Mouse (Mus musculus): ENCODE data around the gene 1700012P22Rik. TPM values are rescaled to one million over a fixed set of nuclear protein-coding genes. Genes with fewer than 3 reads are reported as not detected.

1700012P22Rik gene
- polyA plus RNA-seq (2015; fragmentation: Nextera tagmentation; extraction: Ambion mirVana), result not detected in 2 replicates

DNA sequence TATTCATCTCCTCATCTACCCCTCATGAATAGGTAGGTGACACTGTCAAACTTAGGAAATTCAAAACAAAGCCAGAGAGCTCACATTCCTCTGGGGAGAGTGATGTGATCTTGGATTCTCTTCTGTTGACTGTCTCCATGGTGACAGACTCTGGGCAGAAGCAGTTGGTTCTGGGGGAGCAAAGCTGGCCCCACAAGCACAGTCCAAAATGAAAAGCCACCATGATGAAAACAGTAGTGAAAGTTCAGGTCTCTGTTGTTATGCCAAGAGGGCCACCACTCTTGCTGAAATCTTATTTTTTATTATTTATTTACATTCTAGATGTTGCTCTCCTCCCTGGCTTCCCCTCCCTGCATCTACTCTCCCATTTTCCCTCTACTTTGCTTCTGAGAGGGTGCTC, at the start of gene 1700012P22Rik:
1700012P22Rik (minus strand) TSS at position 101 of the 400 bp plus-strand sequence.
- TF ChIP-seq CTCF (IDR thresholded peaks at IDR 0.05; ENCODE audit: low read depth), result no peak
- TF ChIP-seq EP300 (optimal IDR thresholded peaks at IDR 0.05), result no peak
- no peaks in the 10 kb centered on the region for H3K27me3 ChIP-seq (ENCODE audit: control insufficient read depth, insufficient read depth, low read length)
- H3K27ac ChIP-seq (replicated peaks), result no peak within 1 kb of the TSS
- no peaks in the 10 kb centered on the region for H3K4me1 ChIP-seq (replicated peaks; ENCODE audit: control insufficient read depth, insufficient read depth)
- no peak within 1 kb of the TSS for H3K4me3 ChIP-seq (ENCODE audit: low read depth, low read length)
- DNase-seq (ENCODE audit: low spot score) (no peak), ATAC-seq (ENCODE audit: low FRiP score, low TSS enrichment) (no peak)
- H3K9ac ChIP-seq (ENCODE audit: low read length), result no peak within 1 kb of the TSS
- H3K9me3 ChIP-seq (ENCODE audit: control insufficient read depth, low read length), result no peaks in the 10 kb centered on the region
- no peak within 1 kb of the TSS for H3K4me2 ChIP-seq (replicated peaks; ENCODE audit: low read depth)
- H3K36me3 ChIP-seq (ENCODE audit: control insufficient read depth, insufficient read depth, low read length), result no peaks in the 10 kb centered on the region

DNA sequence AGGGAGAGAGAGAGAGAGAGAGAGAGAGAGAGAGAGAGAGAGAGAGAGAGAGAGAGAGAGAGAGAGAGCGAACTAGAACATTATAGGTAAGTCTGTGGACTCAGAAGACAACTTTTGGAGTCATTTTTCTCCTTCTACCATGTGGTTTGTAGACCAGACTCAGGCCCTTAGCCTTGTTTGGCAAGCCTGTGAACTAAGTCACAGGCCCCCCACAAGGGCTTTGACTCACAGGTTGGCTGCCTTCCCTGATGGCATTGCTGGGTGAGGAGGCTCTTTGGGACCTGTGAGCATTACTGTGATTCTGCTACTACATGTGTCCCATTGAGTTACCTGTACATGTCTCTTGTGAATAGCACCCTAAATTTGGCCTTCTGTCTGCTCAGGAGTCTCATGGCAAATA, 29.5 kb upstream of the 1700012P22Rik start:
- no peak overlapping the region for H3K27ac ChIP-seq (replicated peaks)
- TF ChIP-seq CTCF (IDR thresholded peaks at IDR 0.05; ENCODE audit: low read depth) (no peak), EP300 (optimal IDR thresholded peaks at IDR 0.05) (no peak)
- ATAC-seq (ENCODE audit: low FRiP score, low TSS enrichment) (no peak), DNase-seq (ENCODE audit: low spot score) (no peak)
- no peaks in the 10 kb centered on the region for H3K27me3 ChIP-seq (ENCODE audit: control insufficient read depth, insufficient read depth, low read length)
- H3K4me2 ChIP-seq (replicated peaks; ENCODE audit: low read depth), result no peak overlapping the region
- no peaks in the 10 kb centered on the region for H3K36me3 ChIP-seq (ENCODE audit: control insufficient read depth, insufficient read depth, low read length)
- 100% methylated on average over 1 of the region's 1 CpGs for WGBS
- no peak overlapping the region for H3K4me3 ChIP-seq (ENCODE audit: low read depth, low read length)
- H3K9me3 ChIP-seq (ENCODE audit: control insufficient read depth, low read length), result no peaks in the 10 kb centered on the region
- H3K4me1 ChIP-seq (replicated peaks; ENCODE audit: control insufficient read depth, insufficient read depth), result no peaks in the 10 kb centered on the region
- no peak overlapping the region for H3K9ac ChIP-seq (ENCODE audit: low read length)

DNA sequence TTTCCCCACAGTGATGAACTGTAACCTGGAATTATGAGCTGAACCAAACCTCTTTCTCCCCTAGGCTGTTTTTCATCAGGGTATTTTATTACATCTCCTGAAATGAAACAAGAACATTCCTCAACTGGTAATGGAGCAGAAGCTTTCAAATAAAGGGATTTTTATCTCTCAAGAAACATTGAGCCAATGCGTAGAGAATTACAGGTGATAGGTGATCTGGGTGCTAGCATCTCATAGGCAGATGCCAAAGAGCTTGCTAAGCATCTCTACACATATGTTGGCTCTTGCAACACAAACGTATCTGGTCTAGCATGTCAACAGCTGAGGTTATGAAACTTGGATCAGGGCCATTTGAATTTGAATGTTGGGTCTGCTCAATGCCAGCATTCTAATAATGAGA, 26.6 kb upstream of the 1700012P22Rik start:
- DNase-seq (ENCODE audit: low spot score) (no peak), ATAC-seq (ENCODE audit: low FRiP score, low TSS enrichment) (no peak)
- Histone ChIP-seq H3K4me1 (replicated peaks; ENCODE audit: control insufficient read depth, insufficient read depth) (no peaks in the 10 kb centered on the region), H3K4me2 (replicated peaks; ENCODE audit: low read depth) (no peak overlapping the region), H3K9ac (ENCODE audit: low read length) (no peak overlapping the region), H3K36me3 (ENCODE audit: control insufficient read depth, insufficient read depth, low read length) (no peaks in the 10 kb centered on the region), H3K9me3 (ENCODE audit: control insufficient read depth, low read length) (no peaks in the 10 kb centered on the region), H3K27ac (replicated peaks) (no peak overlapping the region), H3K4me3 (ENCODE audit: low read depth, low read length) (no peak overlapping the region), H3K27me3 (ENCODE audit: control insufficient read depth, insufficient read depth, low read length) (no peaks in the 10 kb centered on the region)
- TF ChIP-seq CTCF (IDR thresholded peaks at IDR 0.05; ENCODE audit: low read depth) (no peak), EP300 (optimal IDR thresholded peaks at IDR 0.05) (no peak)
- WGBS, result 79% methylated on average over 2 of the region's 2 CpGs

DNA sequence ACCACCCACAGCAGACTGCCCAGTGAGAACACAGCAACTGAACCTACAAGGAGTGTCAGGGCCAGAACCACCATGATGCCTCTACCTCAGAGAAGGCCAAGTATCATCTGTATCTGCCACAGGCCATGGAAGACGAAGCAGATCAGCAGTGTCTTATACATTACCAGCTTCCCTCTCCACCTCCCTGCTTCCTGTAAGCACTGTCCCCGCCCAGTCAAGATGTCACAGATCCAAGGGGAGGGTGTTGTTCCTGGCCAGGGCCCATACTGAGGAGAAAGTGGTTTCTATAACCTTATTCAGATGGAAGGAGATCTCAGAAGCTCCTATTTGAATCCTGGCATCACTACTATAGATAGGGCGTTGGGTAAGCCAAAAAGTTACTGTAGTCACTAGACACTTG, 25.1 kb upstream of the 1700012P22Rik start, which contains the start of gene Aadacl3:
Aadacl3 (minus strand) TSS at position 101 of the 400 bp plus-strand sequence.
- Histone ChIP-seq H3K27me3 (ENCODE audit: control insufficient read depth, insufficient read depth, low read length) (no peaks in the 10 kb centered on the region), H3K36me3 (ENCODE audit: control insufficient read depth, insufficient read depth, low read length) (no peaks in the 10 kb centered on the region), H3K4me2 (replicated peaks; ENCODE audit: low read depth) (no peak within 1 kb of the TSS), H3K27ac (replicated peaks) (no peak within 1 kb of the TSS), H3K9me3 (ENCODE audit: control insufficient read depth, low read length) (no peaks in the 10 kb centered on the region), H3K4me1 (replicated peaks; ENCODE audit: control insufficient read depth, insufficient read depth) (no peaks in the 10 kb centered on the region), H3K9ac (ENCODE audit: low read length) (no peak within 1 kb of the TSS), H3K4me3 (ENCODE audit: low read depth, low read length) (no peak within 1 kb of the TSS)
- no peak for DNase-seq (ENCODE audit: low spot score)
- TF ChIP-seq CTCF (IDR thresholded peaks at IDR 0.05; ENCODE audit: low read depth), result no peak
- 72% methylated on average over 3 of the region's 3 CpGs for WGBS
- no peak for ATAC-seq (ENCODE audit: low FRiP score, low TSS enrichment)

DNA sequence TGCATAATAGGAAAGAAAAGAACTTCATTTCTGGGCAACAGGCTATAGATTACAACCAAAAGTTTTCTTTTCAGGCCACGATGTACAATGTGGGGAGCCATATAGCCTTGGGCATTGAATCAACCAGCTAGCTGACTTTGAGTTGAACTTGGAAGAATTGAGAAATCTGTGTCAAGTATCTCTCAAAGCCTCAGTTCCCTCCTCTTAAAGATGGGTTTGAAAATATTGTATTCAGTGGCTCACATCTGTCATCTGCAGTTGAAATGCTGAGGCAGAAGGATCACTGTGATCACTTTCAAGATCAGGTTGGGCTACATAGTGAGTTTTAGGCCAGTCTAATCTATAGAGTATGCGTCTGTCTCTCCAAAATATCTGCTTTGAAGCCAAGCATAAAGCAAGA, 14.6 kb upstream of the 1700012P22Rik start, which contains the start of gene Gm9944:
Gm9944 (minus strand) TSS at position 101 of the 400 bp plus-strand sequence.
- Histone ChIP-seq H3K9me3 (ENCODE audit: control insufficient read depth, low read length) (no peaks in the 10 kb centered on the region), H3K4me1 (replicated peaks; ENCODE audit: control insufficient read depth, insufficient read depth) (no peaks in the 10 kb centered on the region), H3K27ac (replicated peaks) (no peak within 1 kb of the TSS), H3K4me2 (replicated peaks; ENCODE audit: low read depth) (no peak within 1 kb of the TSS), H3K9ac (ENCODE audit: low read length) (no peak within 1 kb of the TSS), H3K27me3 (ENCODE audit: control insufficient read depth, insufficient read depth, low read length) (no peaks in the 10 kb centered on the region), H3K4me3 (ENCODE audit: low read depth, low read length) (no peak within 1 kb of the TSS), H3K36me3 (ENCODE audit: control insufficient read depth, insufficient read depth, low read length) (no peaks in the 10 kb centered on the region)
- DNase-seq (ENCODE audit: low spot score) (no peak), ATAC-seq (ENCODE audit: low FRiP score, low TSS enrichment) (no peak)
- WGBS, result 62% methylated on average over 2 of the region's 2 CpGs
- TF ChIP-seq CTCF (IDR thresholded peaks at IDR 0.05; ENCODE audit: low read depth) (no peak), EP300 (optimal IDR thresholded peaks at IDR 0.05) (no peak)

DNA sequence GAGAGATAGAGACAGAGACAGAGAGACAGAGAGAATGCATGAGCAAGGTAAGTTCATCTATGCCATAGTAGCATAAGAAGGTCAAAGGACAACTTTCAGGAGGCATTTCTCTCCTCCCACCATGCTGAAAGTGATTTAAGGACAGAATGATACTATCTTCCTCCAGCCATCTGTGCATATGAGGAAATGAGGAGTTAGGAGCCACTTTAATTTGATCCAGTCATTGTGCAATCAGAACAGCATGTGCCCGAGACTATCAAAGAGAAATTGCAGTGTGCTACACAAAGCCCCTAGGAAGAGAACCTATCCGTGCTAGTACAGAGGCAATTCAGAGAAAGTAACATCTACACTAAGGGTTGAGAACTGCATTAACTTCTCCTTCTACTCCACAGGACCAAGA, 10.0 kb upstream of the 1700012P22Rik start:
- TF ChIP-seq EP300 (optimal IDR thresholded peaks at IDR 0.05), result no peak
- no peak for TF ChIP-seq CTCF (IDR thresholded peaks at IDR 0.05; ENCODE audit: low read depth)
- ATAC-seq (ENCODE audit: low FRiP score, low TSS enrichment) (no peak), DNase-seq (ENCODE audit: low spot score) (no peak)
- no peaks in the 10 kb centered on the region for H3K36me3 ChIP-seq (ENCODE audit: control insufficient read depth, insufficient read depth, low read length)
- no peaks in the 10 kb centered on the region for H3K4me1 ChIP-seq (replicated peaks; ENCODE audit: control insufficient read depth, insufficient read depth)
- H3K9ac ChIP-seq (ENCODE audit: low read length), result no peak overlapping the region
- H3K4me3 ChIP-seq (ENCODE audit: low read depth, low read length), result no peak overlapping the region
- 73% methylated on average over 2 of the region's 2 CpGs for WGBS
- no peak overlapping the region for H3K27ac ChIP-seq (replicated peaks)
- H3K4me2 ChIP-seq (replicated peaks; ENCODE audit: low read depth), result no peak overlapping the region
- no peaks in the 10 kb centered on the region for H3K27me3 ChIP-seq (ENCODE audit: control insufficient read depth, insufficient read depth, low read length)
- no peaks in the 10 kb centered on the region for H3K9me3 ChIP-seq (ENCODE audit: control insufficient read depth, low read length)
